Mouse (Mus musculus): Measurements from ENCODE around the gene Gm20388. TPM values are rescaled to one million over a fixed set of nuclear protein-coding genes. Genes with fewer than 3 reads are reported as not detected.
A peak's percentile ranks its signal among the peaks of the same experiment; 100 is the strongest.

Gene Gm20388
- polyA plus RNA-seq, 1 experiment from 2014 or later: not detected

- 69% methylated on average over 8 of the region's 8 CpGs for WGBS (ENCODE audit: insufficient replicate concordance)
- ATAC-seq: no peak
- Histone ChIP-seq H3K4me3 (no peak overlapping the region), H3K4me2 (no peak overlapping the region), H3K9me3 (replicated peaks) (no peaks in the 10 kb centered on the region), H3K36me3 (no peaks in the 10 kb centered on the region), H3K27me3 (replicated peaks) (peaks cover 46% of the 10 kb centered on the region), H3K27ac (no peak overlapping the region), H3K9ac (no peak overlapping the region), H3K4me1 (peaks cover 12% of the 10 kb centered on the region)
Observed at GRCm38 (mm10) chr8:123756901-123757300, 3846.3 kb downstream of the Gm20388 start.

- no peaks in the 10 kb centered on the region for H3K36me3 ChIP-seq
- no peak overlapping the region for H3K9ac ChIP-seq
- H3K4me1 ChIP-seq: peaks cover 7% of the 10 kb centered on the region
- WGBS (ENCODE audit: insufficient replicate concordance): 62% methylated on average over 1 of the region's 1 CpGs
- ATAC-seq: no peak
- peaks cover 46% of the 10 kb centered on the region for H3K27me3 ChIP-seq (replicated peaks)
- H3K4me3 ChIP-seq: no peak overlapping the region
- no peak overlapping the region for H3K4me2 ChIP-seq
- H3K27ac ChIP-seq: no peak overlapping the region
- no peaks in the 10 kb centered on the region for H3K9me3 ChIP-seq (replicated peaks)
Observed at GRCm38 (mm10) chr8:123758935-123759334, 3848.3 kb downstream of the Gm20388 start.

GRCm38 (mm10) chr8:123759933-123760332 lies 3849.3 kb downstream of the Gm20388 start:
- ATAC-seq: 0 out of 2 replicates have a peak, but pooled peaks have one; percentile 35
- Histone ChIP-seq H3K27ac (no peak overlapping the region), H3K4me2 (peak overlapping the region; percentile 34), H3K9me3 (replicated peaks) (no peaks in the 10 kb centered on the region), H3K27me3 (replicated peaks) (peaks cover 36% of the 10 kb centered on the region), H3K4me3 (no peak overlapping the region), H3K4me1 (peaks cover 7% of the 10 kb centered on the region), H3K36me3 (no peaks in the 10 kb centered on the region), H3K9ac (no peak overlapping the region)
- WGBS (ENCODE audit: insufficient replicate concordance): 24% methylated on average over 10 of the region's 10 CpGs

- Histone ChIP-seq H3K27ac (no peak overlapping the region), H3K4me1 (peaks cover 7% of the 10 kb centered on the region), H3K36me3 (no peaks in the 10 kb centered on the region), H3K4me3 (no peak overlapping the region), H3K27me3 (replicated peaks) (peaks cover 35% of the 10 kb centered on the region), H3K9ac (no peak overlapping the region), H3K4me2 (peak overlapping the region; percentile 34), H3K9me3 (replicated peaks) (no peaks in the 10 kb centered on the region)
- 59% methylated on average over 5 of the region's 5 CpGs for WGBS (ENCODE audit: insufficient replicate concordance)
- ATAC-seq: no peak
Observed at GRCm38 (mm10) chr8:123760579-123760978, 3849.9 kb downstream of the Gm20388 start.

GRCm38 (mm10) chr8:123761266-123761882 lies 3850.7 kb downstream of the Gm20388 start:
- H3K27me3 ChIP-seq (replicated peaks): peaks cover 41% of the 10 kb centered on the region
- peaks cover 7% of the 10 kb centered on the region for H3K4me1 ChIP-seq
- no peak overlapping the region for H3K9ac ChIP-seq
- no peaks in the 10 kb centered on the region for H3K9me3 ChIP-seq (replicated peaks)
- no peak overlapping the region; the same call in 1 of the 2 replicates for H3K27ac ChIP-seq
- no peak overlapping the region for H3K4me3 ChIP-seq
- H3K4me2 ChIP-seq: no peak overlapping the region
- H3K36me3 ChIP-seq: no peaks in the 10 kb centered on the region
- 0 out of 2 replicates have a peak, but pooled peaks have one; percentile 21 for ATAC-seq
- WGBS (ENCODE audit: insufficient replicate concordance): 57% methylated on average over 12 of the region's 12 CpGs

GRCm38 (mm10) chr8:123761883-123762270 lies 3851.2 kb downstream of the Gm20388 start:
- Histone ChIP-seq H3K36me3 (no peaks in the 10 kb centered on the region), H3K4me2 (no peak overlapping the region), H3K27ac (no peak overlapping the region), H3K9me3 (replicated peaks) (no peaks in the 10 kb centered on the region), H3K27me3 (replicated peaks) (peaks cover 46% of the 10 kb centered on the region), H3K4me3 (no peak overlapping the region), H3K4me1 (peaks cover 7% of the 10 kb centered on the region), H3K9ac (no peak overlapping the region)
- 35% methylated on average over 4 of the region's 4 CpGs for WGBS (ENCODE audit: insufficient replicate concordance)
- no peak for ATAC-seq

GRCm38 (mm10) chr8:123763355-123763754 lies 3852.7 kb downstream of the Gm20388 start:
- peaks cover 56% of the 10 kb centered on the region for H3K27me3 ChIP-seq (replicated peaks)
- no peak overlapping the region for H3K4me2 ChIP-seq
- H3K4me1 ChIP-seq: peaks cover 7% of the 10 kb centered on the region
- H3K27ac ChIP-seq: no peak overlapping the region
- H3K4me3 ChIP-seq: no peak overlapping the region
- WGBS (ENCODE audit: insufficient replicate concordance): 55% methylated on average over 7 of the region's 7 CpGs
- H3K36me3 ChIP-seq: no peaks in the 10 kb centered on the region
- no peak for ATAC-seq
- H3K9ac ChIP-seq: no peak overlapping the region
- H3K9me3 ChIP-seq (replicated peaks): no peaks in the 10 kb centered on the region

- H3K9ac ChIP-seq: no peak overlapping the region
- peaks cover 7% of the 10 kb centered on the region for H3K4me1 ChIP-seq
- 35% methylated on average over 4 of the region's 4 CpGs for WGBS (ENCODE audit: insufficient replicate concordance)
- no peak overlapping the region for H3K4me3 ChIP-seq
- no peak for ATAC-seq
- no peak overlapping the region for H3K27ac ChIP-seq
- H3K9me3 ChIP-seq (replicated peaks): no peaks in the 10 kb centered on the region
- H3K36me3 ChIP-seq: no peaks in the 10 kb centered on the region
- no peak overlapping the region for H3K4me2 ChIP-seq
- peaks cover 48% of the 10 kb centered on the region for H3K27me3 ChIP-seq (replicated peaks)
Observed at GRCm38 (mm10) chr8:123764671-123765070, 3854.0 kb downstream of the Gm20388 start.

GRCm38 (mm10) chr8:123766516-123766915 lies 3855.9 kb downstream of the Gm20388 start:
- Histone ChIP-seq H3K27me3 (replicated peaks) (peaks cover 36% of the 10 kb centered on the region), H3K9me3 (replicated peaks) (no peaks in the 10 kb centered on the region), H3K4me3 (no peak overlapping the region), H3K27ac (no peak overlapping the region), H3K9ac (no peak overlapping the region), H3K4me2 (no peak overlapping the region), H3K4me1 (no peaks in the 10 kb centered on the region; the same call in 1 of the 2 replicates), H3K36me3 (no peaks in the 10 kb centered on the region)
- ATAC-seq: no peak
- 51% methylated on average over 4 of the region's 4 CpGs for WGBS (ENCODE audit: insufficient replicate concordance)

- Histone ChIP-seq H3K27ac (no peak overlapping the region), H3K27me3 (replicated peaks) (peaks cover 29% of the 10 kb centered on the region)
Observed at GRCm38 (mm10) chr8:123767874-123768273, 3857.2 kb downstream of the Gm20388 start.

GRCm38 (mm10) chr8:123768492-123769356 lies 3858.1 kb downstream of the Gm20388 start:
- Histone ChIP-seq H3K4me1 (no peaks in the 10 kb centered on the region), H3K9me3 (replicated peaks) (no peaks in the 10 kb centered on the region), H3K36me3 (no peaks in the 10 kb centered on the region), H3K27me3 (replicated peaks) (peaks cover 33% of the 10 kb centered on the region), H3K4me3 (no peak overlapping the region), H3K9ac (no peak overlapping the region), H3K4me2 (no peak overlapping the region), H3K27ac (no peak overlapping the region)
- no peak for ATAC-seq
- WGBS (ENCODE audit: insufficient replicate concordance): 55% methylated on average over 16 of the region's 16 CpGs

More at GRCm38 (mm10) chr8:123767874-123768273, 3857.2 kb downstream of the Gm20388 start:
- H3K4me3 ChIP-seq: no peak overlapping the region
- WGBS (ENCODE audit: insufficient replicate concordance): 68% methylated on average over 8 of the region's 8 CpGs
- H3K4me1 ChIP-seq: no peaks in the 10 kb centered on the region
- ATAC-seq: no peak
- H3K9ac ChIP-seq: no peak overlapping the region
- no peaks in the 10 kb centered on the region for H3K9me3 ChIP-seq (replicated peaks)
- no peaks in the 10 kb centered on the region for H3K36me3 ChIP-seq
- no peak overlapping the region for H3K4me2 ChIP-seq

- no peaks in the 10 kb centered on the region for H3K9me3 ChIP-seq (replicated peaks)
- H3K27me3 ChIP-seq (replicated peaks): peaks cover 21% of the 10 kb centered on the region
- H3K4me2 ChIP-seq: no peak overlapping the region
- WGBS (ENCODE audit: insufficient replicate concordance): 45% methylated on average over 12 of the region's 12 CpGs
- ATAC-seq: no peak
- no peaks in the 10 kb centered on the region for H3K36me3 ChIP-seq
- no peak overlapping the region for H3K27ac ChIP-seq
- H3K9ac ChIP-seq: no peak overlapping the region
- H3K4me3 ChIP-seq: no peak overlapping the region
- no peaks in the 10 kb centered on the region for H3K4me1 ChIP-seq
Observed at GRCm38 (mm10) chr8:123773468-123773867, 3862.8 kb downstream of the Gm20388 start.

Measured in liver, embryonic 12.5 days (tissue).